Mouse (Mus musculus) myocyte (in vitro differentiated cells): ENCODE measurements around the gene Sec62.

Source experiments
- MAX ChIP-seq: IDR thresholded peaks from one replicate; pipeline ENCODE4 v1.6.1; 2011; ENCODE audit warnings: low read depth, mild to moderate bottlenecking, control low read depth
- MYOD1 ChIP-seq, 3 experiments: IDR thresholded peaks; one replicate each; pipeline ENCODE4 v1.6.1; 2011; ENCODE audit warnings: control low read depth in 2 of 3, low read depth in 2 of 3, mild to moderate bottlenecking in 2 of 3, moderate library complexity in 1 of 3; ENCODE audit not compliant: insufficient read length in 2 of 3, control insufficient read depth in 1 of 3
- MYOG ChIP-seq, 3 experiments: IDR thresholded peaks; one replicate each; pipeline ENCODE4 v1.6.1; 2011; ENCODE audit warnings: control low read depth in 2 of 3, low read depth in 2 of 3, mild to moderate bottlenecking in 2 of 3; ENCODE audit not compliant: insufficient read length in 2 of 3, control insufficient read depth in 1 of 3, insufficient read depth in 1 of 3
- POLR2A ChIP-seq: IDR thresholded peaks from one replicate; pipeline ENCODE4 v1.6.1; 2011; ENCODE audit warnings: low read depth, mild to moderate bottlenecking, control low read depth, moderate library complexity; ENCODE audit not compliant: insufficient read length
- POLR2AphosphoS2 ChIP-seq: IDR thresholded peaks from one replicate; pipeline ENCODE4 v1.6.1; 2011; ENCODE audit warnings: low read depth, control low read depth; ENCODE audit not compliant: insufficient read length
- REST ChIP-seq: IDR thresholded peaks from one replicate; pipeline ENCODE4 v1.6.1; 2011; ENCODE audit warnings: mild to moderate bottlenecking, control low read depth, moderate library complexity; ENCODE audit not compliant: insufficient read depth, insufficient read length
- SRF ChIP-seq: IDR thresholded peaks from one replicate; pipeline ENCODE4 v1.6.1; 2011; ENCODE audit warnings: low read depth; ENCODE audit not compliant: control insufficient read depth, insufficient read length
- TCF12 ChIP-seq: IDR thresholded peaks from one replicate; pipeline ENCODE4 v1.6.1; 2011; ENCODE audit warnings: mild to moderate bottlenecking, control low read depth; ENCODE audit not compliant: poor library complexity, insufficient read depth, severe bottlenecking
- TCF3 ChIP-seq: IDR thresholded peaks from one replicate; pipeline ENCODE4 v1.6.1; 2011; ENCODE audit warnings: low read depth, control low read depth; ENCODE audit not compliant: insufficient read length
- USF1 ChIP-seq: IDR thresholded peaks from one replicate; pipeline ENCODE4 v1.6.1; 2011; ENCODE audit warnings: low read depth, mild to moderate bottlenecking, control low read depth, moderate library complexity

- TF ChIP-seq POLR2AphosphoS2 (no peak), MAX (no peak), USF1 (no peak), POLR2A (no peak), MYOD1 (IDR thresholded peaks at IDR 0.05; ENCODE audit: control insufficient read depth in 1 of 3, insufficient read length in 2 of 3, low read depth in 2 of 3) (no peak), MYOG (IDR thresholded peaks at IDR 0.05; ENCODE audit: control insufficient read depth in 1 of 3, insufficient read depth in 1 of 3, insufficient read length in 2 of 3, low read depth in 2 of 3) (no peak), TCF3 (no peak), TCF12 (no peak), REST (no peak), SRF (no peak)
These were observed 33.4 kb downstream of the Sec62 start for GRCm38 (mm10) chr3:30826069-30826468.
